Mouse (Mus musculus) hematopoietic multipotent progenitor cell, adult 10-12 weeks (in vitro differentiated cells): ENCODE results near the gene Vmn2r82. TPM values are rescaled to one million over a fixed set of nuclear protein-coding genes. Genes with fewer than 3 reads are reported as not detected.

ENCODE experiments used
- polyA plus RNA-seq: library from polyadenylated mRNA; stranded (reverse); fragments of >175 nt; gene quantifications from 2 replicates; pipeline ENCODE4 v1.2.3, GENCODE M21; 2012; ENCODE audit warnings: low replicate concordance

Gene Vmn2r82
- not detected in 2 replicates for polyA plus RNA-seq

GRCm38 (mm10) chr10:79356220-79356619 is at the start of gene Vmn2r82:
Vmn2r82 (plus strand) TSS chr10:79356520.

Other genes with a start within 250 kb of the Vmn2r82 start
- gene Vmn2r80, start 207.8 kb upstream of the Vmn2r82 start, polyA plus RNA-seq: not detected in 2 replicates
- not detected in 2 replicates for gene Vmn2r81, start 108.8 kb upstream of the Vmn2r82 start, polyA plus RNA-seq
- gene Vmn2r83, start 112.2 kb downstream of the Vmn2r82 start, polyA plus RNA-seq: not detected in 2 replicates
- gene Plpp2, start 177.3 kb downstream of the Vmn2r82 start, polyA plus RNA-seq: 6.8 and 7.6 TPM in 2 replicates
- 73.5 and 136 TPM in 2 replicates for gene Mier2, start 198.7 kb downstream of the Vmn2r82 start, polyA plus RNA-seq
- gene Theg, start 230.8 kb downstream of the Vmn2r82 start, polyA plus RNA-seq: 1.3 TPM in 1 of 2 replicates, not detected in the other